Comparison of ENCODE assay signal across 8 mouse cellular contexts in the genomic region with DNA sequence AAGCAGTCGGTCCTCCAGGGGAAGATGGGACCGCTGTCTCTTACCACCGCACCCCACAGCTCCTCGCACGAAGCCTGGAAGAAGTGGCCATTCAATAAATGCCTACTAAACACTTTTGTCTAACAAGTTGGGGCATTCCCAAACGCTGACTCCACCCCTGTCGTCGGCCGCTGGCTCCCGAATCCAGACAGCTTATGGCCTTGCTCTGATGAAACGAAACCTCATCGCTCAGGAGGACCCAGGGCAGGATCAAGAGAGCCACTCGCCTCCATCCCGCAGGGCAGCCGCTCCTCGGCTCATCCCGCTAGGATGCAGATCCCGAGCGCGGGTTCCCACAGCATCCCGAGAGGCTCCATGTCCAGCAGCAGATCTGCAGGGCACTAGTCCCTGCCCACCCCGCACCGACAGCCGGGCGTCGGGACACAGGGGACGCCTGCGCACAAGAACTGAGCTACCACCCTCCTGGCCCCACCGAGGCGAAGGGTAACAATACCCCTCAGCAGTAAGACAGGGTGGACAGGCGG. TPM values are rescaled to one million over a fixed set of nuclear protein-coding genes. Genes with fewer than 3 reads are reported as not detected.
DNase-seq lines count a peak whose midpoint lies in the region; ATAC-seq and TF ChIP-seq lines count a peak whose summit lies in the region.

No protein-coding gene starts in this region.

- DNase-seq in spleen, adult 12 weeks (ENCODE audit: low spot score) = peak; percentile 63
- no peak for DNase-seq in spleen, adult 18-20 months
- DNase-seq in gastrocnemius, adult 8-10 months (ENCODE audit: low spot score in 2 of 2) = peak; percentile 38 to 47
- no peak for DNase-seq in intestine, embryonic 14.5 days (ENCODE audit: low spot score)
- peak; percentile 82 for DNase-seq in lung, postnatal 10 days
- peak; percentile 53 for DNase-seq in splenic B cell, adult 2 months (ENCODE audit: low read depth, low spot score)
- DNase-seq in right cerebral cortex, postnatal 25 days = no peak

- no peak for TF ChIP-seq POLR2A in bone marrow macrophage, adult 2 months (IDR thresholded peaks at IDR 0.05; ENCODE audit: borderline replicate concordance, low read depth, low read length)

- H3K9ac ChIP-seq in intestine, embryonic 14.5 days (ENCODE audit: low read length) = peak overlapping the region; percentile 79

- H3K9me3 ChIP-seq in intestine, embryonic 14.5 days (ENCODE audit: control insufficient read depth, low read length) = no peaks in the 10 kb centered on the region

- peak overlapping the region; percentile 84 for H3K4me3 ChIP-seq in bone marrow macrophage, adult 2 months (ENCODE audit: insufficient read depth, low read length)
- peak overlapping the region; percentile 73 for H3K4me3 ChIP-seq in intestine, embryonic 14.5 days (ENCODE audit: low read depth, low read length)

- no peaks in the 10 kb centered on the region for H3K27me3 ChIP-seq in intestine, embryonic 14.5 days (replicated peaks; ENCODE audit: control insufficient read depth, insufficient read depth, low read length)
- no peaks in the 10 kb centered on the region for H3K27me3 ChIP-seq in splenic B cell, adult 2 months (ENCODE audit: control insufficient read depth, insufficient read depth, low read length, poor library complexity, severe bottlenecking)

- no peak for TF ChIP-seq CTCF in bone marrow macrophage, adult 2 months (IDR thresholded peaks at IDR 0.05; ENCODE audit: low read depth, low read length)

- under 1% methylated on average over 31 of the region's 31 CpGs for WGBS in intestine, embryonic 14.5 days

- no peaks in the 10 kb centered on the region for H3K36me3 ChIP-seq in intestine, embryonic 14.5 days (ENCODE audit: control insufficient read depth, insufficient read depth, low read length)
- H3K36me3 ChIP-seq in splenic B cell, adult 2 months (ENCODE audit: control insufficient read depth, insufficient read depth, low read length, poor library complexity, severe bottlenecking) = no peaks in the 10 kb centered on the region

- peaks cover 13% of the 10 kb centered on the region for H3K4me1 ChIP-seq in bone marrow macrophage, adult 2 months (ENCODE audit: control insufficient read depth, insufficient read depth, low read length)
- H3K4me1 ChIP-seq in intestine, embryonic 14.5 days (replicated peaks; ENCODE audit: control insufficient read depth, insufficient read depth, low read length) = peaks cover 21% of the 10 kb centered on the region

- peak overlapping the region; percentile 89 for H3K4me2 ChIP-seq in intestine, embryonic 14.5 days (ENCODE audit: low read length)

- ATAC-seq in intestine, embryonic 14.5 days (replicated peaks; ENCODE audit: low FRiP score, low TSS enrichment, low read depth) = peak; percentile 75

- H3K27ac ChIP-seq in bone marrow macrophage, adult 2 months (ENCODE audit: insufficient read depth, low read depth, low read length) = peak overlapping the region; percentile 64
- peak overlapping the region; percentile 94 for H3K27ac ChIP-seq in intestine, embryonic 14.5 days (ENCODE audit: low read depth)

RNA-seq across cellular contexts. Expression of gene Zbtb5, which starts 0.6 kb away (rescaled TPM):
- 7.3 and 8.4 TPM in 2 replicates for polyA plus RNA-seq in bone marrow macrophage, adult 2 months (2012; ENCODE audit: insufficient read depth, insufficient read length, missing spikeins)
- 1 to 10 TPM; 2.2 to 2.7 (median 2.5) TPM for total RNA-seq in gastrocnemius, adult 8-10 months (2022)
- 21.4 and 23.7 TPM in 2 replicates for polyA plus RNA-seq in intestine, embryonic 14.5 days (2014; fragmentation: Nextera tagmentation; extraction: Ambion mirVana)

RNA-seq across cellular contexts. Expression of gene Polr1e, which starts 6.7 kb away (rescaled TPM):
- polyA plus RNA-seq in bone marrow macrophage, adult 2 months (2012; ENCODE audit: insufficient read depth, insufficient read length, missing spikeins) = 5.9 and 7.9 TPM in 2 replicates
- 1 to 10 TPM; 3.7 to 6.7 (median 4.0) TPM for total RNA-seq in gastrocnemius, adult 8-10 months (2022)
- polyA plus RNA-seq in intestine, embryonic 14.5 days (2014; fragmentation: Nextera tagmentation; extraction: Ambion mirVana) = 41.8 and 44.8 TPM in 2 replicates

RNA-seq across cellular contexts. Expression of gene Grhpr, which starts 30.4 kb away (rescaled TPM):
- 3.6 and 5.3 TPM in 2 replicates for polyA plus RNA-seq in bone marrow macrophage, adult 2 months (2012; ENCODE audit: insufficient read depth, insufficient read length, missing spikeins)
- total RNA-seq in gastrocnemius, adult 8-10 months (2022) = 10 to 100 TPM; 21.2 to 29.7 (median 26.3) TPM
- polyA plus RNA-seq in intestine, embryonic 14.5 days (2014; fragmentation: Nextera tagmentation; extraction: Ambion mirVana) = 64.3 and 70.6 TPM in 2 replicates

Comparison
In these comparisons a context has a peak if more than half of its experiments do, and no peak if none do; other contexts are left out.
1. DNase-seq: peak in spleen, adult 12 weeks (single experiment), gastrocnemius, adult 8-10 months (2 of 2), lung, postnatal 10 days (single experiment) and splenic B cell, adult 2 months (single experiment); none in spleen, adult 18-20 months (0 of 2), intestine, embryonic 14.5 days (single experiment) and right cerebral cortex, postnatal 25 days (single experiment).
2. RNA of gene Grhpr, which starts 30.4 kb away (polyA plus RNA-seq): 64.3 to 70.6 TPM in intestine, embryonic 14.5 days; 3.6 to 5.3 TPM in bone marrow macrophage, adult 2 months; every median in the first group is over 10 times any median in the second.